Mouse (Mus musculus): ENCODE measurements around the gene Mrap2.

- TF ChIP-seq POLR2A (IDR thresholded peaks at IDR 0.05; ENCODE audit: insufficient read depth, low read depth, low read length): no peak
- TF ChIP-seq CTCF (IDR thresholded peaks at IDR 0.05; ENCODE audit: insufficient read depth, low read depth, low read length): no peak
Measured at GRCm38 (mm10) chr9:87118996-87119395, 25.1 kb upstream of the Mrap2 start.

Measured in olfactory bulb, adult 2 months (tissue).